Mouse (Mus musculus): ENCODE measurements around the gene Fggy. TPM values are rescaled to one million over a fixed set of nuclear protein-coding genes. Genes with fewer than 3 reads are reported as not detected.
A peak's percentile ranks its signal among the peaks of the same experiment; 100 is the strongest.

The Fggy gene
- polyA plus RNA-seq, 1 experiment from 2014 or later = 9.2 TPM

- no peak overlapping the region for H3K27ac ChIP-seq (replicated peaks; ENCODE audit: low read depth, low read length)
- H3K27me3 ChIP-seq (ENCODE audit: control insufficient read depth, insufficient read depth, low read length) = no peaks in the 10 kb centered on the region
- WGBS = 89% methylated on average over 3 of the region's 3 CpGs
- H3K9ac ChIP-seq (replicated peaks; ENCODE audit: low read length) = no peak overlapping the region
- H3K4me3 ChIP-seq (ENCODE audit: low read depth, low read length) = no peak overlapping the region
- H3K36me3 ChIP-seq (replicated peaks; ENCODE audit: control insufficient read depth, insufficient read depth, low read depth, low read length) = no peaks in the 10 kb centered on the region
- ATAC-seq (replicated peaks; ENCODE audit: insufficient number of reproducible peaks, low FRiP score, low TSS enrichment, low read depth) (no peak), DNase-seq (ENCODE audit: low spot score) (no peak)
- H3K4me2 ChIP-seq (ENCODE audit: low read depth, low read length) = no peak overlapping the region
- no peaks in the 10 kb centered on the region for H3K9me3 ChIP-seq (replicated peaks; ENCODE audit: control insufficient read depth, low read length)
- H3K4me1 ChIP-seq (ENCODE audit: control insufficient read depth, insufficient read depth, low read length) = no peaks in the 10 kb centered on the region
Observed at GRCm38 (mm10) chr4:95847664-95848063, 290.4 kb downstream of the Fggy start.

GRCm38 (mm10) chr4:95849497-95849896 is 292.2 kb downstream of the Fggy start:
- DNase-seq (ENCODE audit: low spot score) (no peak), ATAC-seq (replicated peaks; ENCODE audit: insufficient number of reproducible peaks, low FRiP score, low TSS enrichment, low read depth) (no peak)
- Histone ChIP-seq H3K27ac (replicated peaks; ENCODE audit: low read depth, low read length) (no peak overlapping the region), H3K4me1 (ENCODE audit: control insufficient read depth, insufficient read depth, low read length) (no peaks in the 10 kb centered on the region), H3K4me3 (ENCODE audit: low read depth, low read length) (no peak overlapping the region), H3K4me2 (ENCODE audit: low read depth, low read length) (no peak overlapping the region), H3K9me3 (replicated peaks; ENCODE audit: control insufficient read depth, low read length) (no peaks in the 10 kb centered on the region), H3K36me3 (replicated peaks; ENCODE audit: control insufficient read depth, insufficient read depth, low read depth, low read length) (no peaks in the 10 kb centered on the region), H3K27me3 (ENCODE audit: control insufficient read depth, insufficient read depth, low read length) (no peaks in the 10 kb centered on the region), H3K9ac (replicated peaks; ENCODE audit: low read length) (no peak overlapping the region)
- WGBS = 77% methylated on average over 5 of the region's 5 CpGs

GRCm38 (mm10) chr4:95850044-95850739 is 292.9 kb downstream of the Fggy start:
- no peak overlapping the region for H3K4me2 ChIP-seq (ENCODE audit: low read depth, low read length)
- H3K36me3 ChIP-seq (replicated peaks; ENCODE audit: control insufficient read depth, insufficient read depth, low read depth, low read length) = no peaks in the 10 kb centered on the region
- no peak overlapping the region for H3K9ac ChIP-seq (replicated peaks; ENCODE audit: low read length)
- no peak overlapping the region for H3K27ac ChIP-seq (replicated peaks; ENCODE audit: low read depth, low read length)
- H3K27me3 ChIP-seq (ENCODE audit: control insufficient read depth, insufficient read depth, low read length) = no peaks in the 10 kb centered on the region
- no peaks in the 10 kb centered on the region for H3K4me1 ChIP-seq (ENCODE audit: control insufficient read depth, insufficient read depth, low read length)
- ATAC-seq (replicated peaks; ENCODE audit: insufficient number of reproducible peaks, low FRiP score, low TSS enrichment, low read depth) (no peak), DNase-seq (ENCODE audit: low spot score) (no peak)
- no peaks in the 10 kb centered on the region for H3K9me3 ChIP-seq (replicated peaks; ENCODE audit: control insufficient read depth, low read length)
- H3K4me3 ChIP-seq (ENCODE audit: low read depth, low read length) = no peak overlapping the region
- 83% methylated on average over 6 of the region's 6 CpGs for WGBS

DNA sequence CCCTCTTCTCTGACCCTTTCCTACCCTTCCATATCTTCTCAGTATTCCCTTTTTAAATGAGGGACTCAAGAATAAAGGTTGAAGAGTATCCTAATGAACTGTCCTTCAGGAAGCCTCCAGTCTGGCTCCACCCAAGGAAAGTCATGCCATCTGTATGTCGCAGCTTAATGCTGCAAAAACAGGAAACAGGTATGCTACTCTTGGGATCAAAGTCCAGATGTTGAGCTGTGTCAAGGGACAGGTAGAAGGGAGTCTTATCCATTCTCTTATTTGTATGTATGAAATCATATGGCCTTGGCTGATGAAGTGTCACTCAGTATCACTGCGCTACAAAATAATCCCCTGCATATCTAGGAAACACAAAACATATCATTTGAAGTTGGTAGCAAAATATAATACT is 294.9 kb downstream of the Fggy start:
- ATAC-seq (replicated peaks; ENCODE audit: insufficient number of reproducible peaks, low FRiP score, low TSS enrichment, low read depth) (no peak), DNase-seq (ENCODE audit: low spot score) (no peak)
- H3K4me3 ChIP-seq (ENCODE audit: low read depth, low read length) = no peak overlapping the region
- H3K27ac ChIP-seq (replicated peaks; ENCODE audit: low read depth, low read length) = no peak overlapping the region
- H3K36me3 ChIP-seq (replicated peaks; ENCODE audit: control insufficient read depth, insufficient read depth, low read depth, low read length) = no peaks in the 10 kb centered on the region
- H3K9ac ChIP-seq (replicated peaks; ENCODE audit: low read length) = no peak overlapping the region
- no peaks in the 10 kb centered on the region for H3K4me1 ChIP-seq (ENCODE audit: control insufficient read depth, insufficient read depth, low read length)
- 96% methylated on average over 2 of the region's 2 CpGs for WGBS
- no peak overlapping the region for H3K4me2 ChIP-seq (ENCODE audit: low read depth, low read length)
- no peaks in the 10 kb centered on the region for H3K27me3 ChIP-seq (ENCODE audit: control insufficient read depth, insufficient read depth, low read length)
- no peaks in the 10 kb centered on the region for H3K9me3 ChIP-seq (replicated peaks; ENCODE audit: control insufficient read depth, low read length)

DNA sequence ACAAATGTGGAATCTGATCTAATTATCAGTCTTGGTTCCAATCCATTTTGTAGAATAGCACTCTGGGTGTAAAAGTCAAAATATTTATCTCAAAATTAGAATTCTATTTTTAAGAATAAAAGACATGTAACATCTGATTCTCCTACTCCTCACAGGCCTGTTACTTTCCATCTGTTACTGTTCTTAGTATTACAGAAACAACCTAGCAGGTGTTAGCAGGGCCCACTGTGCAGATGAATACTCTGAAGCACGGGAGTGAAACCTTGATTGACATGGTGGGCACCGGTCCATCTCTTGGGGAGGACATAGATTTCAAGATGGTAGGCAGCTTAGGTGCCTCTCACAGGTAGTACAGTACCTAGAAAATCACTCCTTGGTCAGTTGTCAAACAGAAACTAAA is 298.7 kb downstream of the Fggy start:
- ATAC-seq (replicated peaks; ENCODE audit: insufficient number of reproducible peaks, low FRiP score, low TSS enrichment, low read depth) (no peak), DNase-seq (ENCODE audit: low spot score) (no peak)
- Histone ChIP-seq H3K36me3 (replicated peaks; ENCODE audit: control insufficient read depth, insufficient read depth, low read depth, low read length) (no peaks in the 10 kb centered on the region), H3K9ac (replicated peaks; ENCODE audit: low read length) (no peak overlapping the region), H3K4me1 (ENCODE audit: control insufficient read depth, insufficient read depth, low read length) (no peaks in the 10 kb centered on the region), H3K27ac (replicated peaks; ENCODE audit: low read depth, low read length) (no peak overlapping the region), H3K27me3 (ENCODE audit: control insufficient read depth, insufficient read depth, low read length) (no peaks in the 10 kb centered on the region), H3K9me3 (replicated peaks; ENCODE audit: control insufficient read depth, low read length) (no peaks in the 10 kb centered on the region), H3K4me2 (ENCODE audit: low read depth, low read length) (no peak overlapping the region), H3K4me3 (ENCODE audit: low read depth, low read length) (no peak overlapping the region)
- 82% methylated on average over 2 of the region's 2 CpGs for WGBS

GRCm38 (mm10) chr4:95860601-95861000 is 303.3 kb downstream of the Fggy start:
- 38% methylated on average over 3 of the region's 3 CpGs for WGBS
- ATAC-seq (replicated peaks; ENCODE audit: insufficient number of reproducible peaks, low FRiP score, low TSS enrichment, low read depth) = no peak

GRCm38 (mm10) chr4:95861074-95861473 is 303.8 kb downstream of the Fggy start:
- Histone ChIP-seq H3K36me3 (replicated peaks; ENCODE audit: control insufficient read depth, insufficient read depth, low read depth, low read length) (no peaks in the 10 kb centered on the region), H3K27me3 (ENCODE audit: control insufficient read depth, insufficient read depth, low read length) (no peaks in the 10 kb centered on the region), H3K9ac (replicated peaks; ENCODE audit: low read length) (no peak overlapping the region), H3K4me3 (ENCODE audit: low read depth, low read length) (no peak overlapping the region), H3K9me3 (replicated peaks; ENCODE audit: control insufficient read depth, low read length) (no peaks in the 10 kb centered on the region), H3K4me1 (ENCODE audit: control insufficient read depth, insufficient read depth, low read length) (no peaks in the 10 kb centered on the region), H3K4me2 (ENCODE audit: low read depth, low read length) (no peak overlapping the region), H3K27ac (replicated peaks; ENCODE audit: low read depth, low read length) (no peak overlapping the region)
- WGBS = 18% methylated on average over 4 of the region's 4 CpGs
- DNase-seq (ENCODE audit: low spot score) = peak; percentile 46
- no peak for ATAC-seq (replicated peaks; ENCODE audit: insufficient number of reproducible peaks, low FRiP score, low TSS enrichment, low read depth)

More at GRCm38 (mm10) chr4:95860601-95861000, 303.3 kb downstream of the Fggy start:
- H3K36me3 ChIP-seq (replicated peaks; ENCODE audit: control insufficient read depth, insufficient read depth, low read depth, low read length) = no peaks in the 10 kb centered on the region
- DNase-seq (ENCODE audit: low spot score) = peak; percentile 19
- H3K9ac ChIP-seq (replicated peaks; ENCODE audit: low read length) = no peak overlapping the region
- no peaks in the 10 kb centered on the region for H3K9me3 ChIP-seq (replicated peaks; ENCODE audit: control insufficient read depth, low read length)
- H3K4me3 ChIP-seq (ENCODE audit: low read depth, low read length) = no peak overlapping the region
- H3K4me2 ChIP-seq (ENCODE audit: low read depth, low read length) = no peak overlapping the region
- no peaks in the 10 kb centered on the region for H3K27me3 ChIP-seq (ENCODE audit: control insufficient read depth, insufficient read depth, low read length)
- no peaks in the 10 kb centered on the region for H3K4me1 ChIP-seq (ENCODE audit: control insufficient read depth, insufficient read depth, low read length)
- H3K27ac ChIP-seq (replicated peaks; ENCODE audit: low read depth, low read length) = no peak overlapping the region

- no peaks in the 10 kb centered on the region for H3K4me1 ChIP-seq (ENCODE audit: control insufficient read depth, insufficient read depth, low read length)
- H3K27ac ChIP-seq (replicated peaks; ENCODE audit: low read depth, low read length) = no peak overlapping the region
- H3K36me3 ChIP-seq (replicated peaks; ENCODE audit: control insufficient read depth, insufficient read depth, low read depth, low read length) = no peaks in the 10 kb centered on the region
- 88% methylated on average over 5 of the region's 5 CpGs for WGBS
- no peaks in the 10 kb centered on the region for H3K9me3 ChIP-seq (replicated peaks; ENCODE audit: control insufficient read depth, low read length)
- DNase-seq (ENCODE audit: low spot score) = no peak
- ATAC-seq (replicated peaks; ENCODE audit: insufficient number of reproducible peaks, low FRiP score, low TSS enrichment, low read depth) = no peak
- no peak overlapping the region for H3K4me2 ChIP-seq (ENCODE audit: low read depth, low read length)
- no peaks in the 10 kb centered on the region for H3K27me3 ChIP-seq (ENCODE audit: control insufficient read depth, insufficient read depth, low read length)
- H3K9ac ChIP-seq (replicated peaks; ENCODE audit: low read length) = no peak overlapping the region
- no peak overlapping the region for H3K4me3 ChIP-seq (ENCODE audit: low read depth, low read length)
Observed at GRCm38 (mm10) chr4:95861741-95862155, 304.4 kb downstream of the Fggy start.

Measured in embryonic facial prominence, embryonic 11.5 days (tissue).